Mouse (Mus musculus) heart, embryonic 13.5 days (tissue): Measurements from ENCODE around the gene Des. TPM values are rescaled to one million over a fixed set of nuclear protein-coding genes. Genes with fewer than 3 reads are reported as not detected.

Experiments used
- ATAC-seq: fragments of 200-750 bp; cut with Nextera tagmentation; 2 replicates; pipeline ENCODE4 v1.8.0; 2017; ENCODE audit warnings: moderate TSS enrichment; ENCODE audit not compliant: insufficient number of reproducible peaks, low FRiP score, low TSS enrichment; ENCODE audit errors: extremely low read depth
- H3K27ac ChIP-seq: fragments of 300-500 bp; sonication (generic); replicated peaks from 2 replicates; pipeline ENCODE4 v1.5.1; 2015; ENCODE audit warnings: moderate library complexity, mild to moderate bottlenecking, inconsistent platforms
- H3K27me3 ChIP-seq: fragments of 300-500 bp; sonication (generic); replicated peaks from 2 replicates; pipeline ENCODE4 v1.6.1; 2015; ENCODE audit warnings: mild to moderate bottlenecking, inconsistent platforms
- H3K36me3 ChIP-seq: fragments of 300-500 bp; sonication (generic); 2 replicates; pipeline ENCODE4 v1.6.1; 2015; ENCODE audit warnings: mild to moderate bottlenecking, inconsistent platforms
- H3K4me1 ChIP-seq: fragments of 300-500 bp; sonication (generic); 2 replicates; pipeline ENCODE4 v1.6.1; 2015; ENCODE audit warnings: inconsistent platforms
- H3K4me2 ChIP-seq: fragments of 300-500 bp; sonication (generic); 2 replicates; pipeline ENCODE4 v1.6.1; 2015; ENCODE audit warnings: inconsistent platforms, mild to moderate bottlenecking, moderate library complexity
- H3K4me3 ChIP-seq: fragments of 300-500 bp; sonication (generic); 2 replicates; pipeline ENCODE4 v1.5.1; 2015; ENCODE audit warnings: moderate library complexity, mild to moderate bottlenecking, inconsistent platforms
- H3K9ac ChIP-seq: fragments of 300-500 bp; sonication (generic); 2 replicates; pipeline ENCODE4 v1.6.1; 2015; ENCODE audit warnings: inconsistent platforms, mild to moderate bottlenecking, moderate library complexity
- H3K9me3 ChIP-seq: fragments of 300-500 bp; sonication (generic); 2 replicates; pipeline ENCODE4 v1.6.1; 2016; ENCODE audit warnings: inconsistent platforms
- WGBS: fragments of 180-500 bp; shearing (Covaris S2); methylation state at CpG from one replicate; pipeline ENCODE4 v1.1.7; 2015; ENCODE audit warnings: mixed read lengths; 5-methylcytosine and 5-hydroxymethylcytosine counted together
- polyA plus RNA-seq: library from polyadenylated mRNA; unstranded; fragments of >200 nt; fragmentation: Nextera tagmentation; extraction: Ambion mirVana; gene quantifications from 2 replicates; pipeline ENCODE4 v1.2.1, GENCODE M21; 2015

Des gene
- polyA plus RNA-seq, 1 experiment from 2014 or later: 393 TPM

GRCm38 (mm10) chr1:75406173-75406572 lies 46.0 kb downstream of the Des start:
- Histone ChIP-seq H3K4me3 (no peak overlapping the region), H3K27ac (peak overlapping the region; percentile 95), H3K4me1 (peaks cover 84% of the 10 kb centered on the region), H3K9me3 (no peaks in the 10 kb centered on the region), H3K4me2 (no peak overlapping the region), H3K9ac (no peak overlapping the region; the same call in 1 of the 2 replicates), H3K27me3 (no peaks in the 10 kb centered on the region), H3K36me3 (peaks cover 91% of the 10 kb centered on the region)
- 90% methylated on average over 15 of the region's 15 CpGs for WGBS
- ATAC-seq: no peak

- Histone ChIP-seq H3K9ac (peak overlapping the region; percentile 71), H3K4me3 (no peak overlapping the region), H3K4me2 (no peak overlapping the region), H3K4me1 (peaks cover 76% of the 10 kb centered on the region), H3K36me3 (peaks cover 91% of the 10 kb centered on the region), H3K27me3 (no peaks in the 10 kb centered on the region), H3K27ac (peak overlapping the region; percentile 95), H3K9me3 (no peaks in the 10 kb centered on the region)
- no peak for ATAC-seq
- WGBS: 76% methylated on average over 9 of the region's 9 CpGs
Measured at GRCm38 (mm10) chr1:75407056-75407455, 46.9 kb downstream of the Des start.

GRCm38 (mm10) chr1:75408210-75408609 lies 48.1 kb downstream of the Des start:
- no peaks in the 10 kb centered on the region for H3K9me3 ChIP-seq
- ATAC-seq: peak; percentile 42; the same call in 1 of the 2 replicates
- 23% methylated on average over 4 of the region's 4 CpGs for WGBS
- peak overlapping the region; percentile 71; the same call in 1 of the 2 replicates for H3K9ac ChIP-seq
- peaks cover 91% of the 10 kb centered on the region for H3K36me3 ChIP-seq
- H3K4me3 ChIP-seq: no peak overlapping the region
- peaks cover 73% of the 10 kb centered on the region for H3K4me1 ChIP-seq
- H3K4me2 ChIP-seq: no peak overlapping the region
- no peaks in the 10 kb centered on the region for H3K27me3 ChIP-seq
- H3K27ac ChIP-seq: peak overlapping the region; percentile 95

- peak overlapping the region; percentile 24; the same call in 1 of the 2 replicates for H3K9ac ChIP-seq
- peaks cover 66% of the 10 kb centered on the region for H3K4me1 ChIP-seq
- H3K36me3 ChIP-seq: peaks cover 89% of the 10 kb centered on the region
- no peak for ATAC-seq
- 78% methylated on average over 7 of the region's 7 CpGs for WGBS
- no peaks in the 10 kb centered on the region for H3K27me3 ChIP-seq
- no peak overlapping the region for H3K4me2 ChIP-seq
- H3K9me3 ChIP-seq: no peaks in the 10 kb centered on the region
- no peak overlapping the region for H3K4me3 ChIP-seq
- H3K27ac ChIP-seq: no peak overlapping the region; the same call in 1 of the 2 replicates
Measured at GRCm38 (mm10) chr1:75409950-75410349, 49.8 kb downstream of the Des start.

GRCm38 (mm10) chr1:75412196-75412595 lies 52.1 kb downstream of the Des start:
- ATAC-seq: no peak
- Histone ChIP-seq H3K27me3 (no peaks in the 10 kb centered on the region), H3K4me1 (peaks cover 53% of the 10 kb centered on the region), H3K36me3 (peaks cover 89% of the 10 kb centered on the region), H3K27ac (no peak overlapping the region), H3K9me3 (no peaks in the 10 kb centered on the region), H3K9ac (no peak overlapping the region), H3K4me3 (no peak overlapping the region), H3K4me2 (no peak overlapping the region)
- WGBS: 88% methylated on average over 3 of the region's 3 CpGs

GRCm38 (mm10) chr1:75413749-75414148 lies 53.6 kb downstream of the Des start:
- Histone ChIP-seq H3K4me2 (no peak overlapping the region), H3K27ac (peak overlapping the region; percentile 59), H3K9ac (0 out of 2 replicates have a peak overlapping the region, but pooled peaks have one; percentile 61), H3K4me1 (peaks cover 38% of the 10 kb centered on the region), H3K27me3 (no peaks in the 10 kb centered on the region), H3K4me3 (no peak overlapping the region), H3K36me3 (peaks cover 94% of the 10 kb centered on the region), H3K9me3 (no peaks in the 10 kb centered on the region)
- no peak for ATAC-seq
- WGBS: 51% methylated on average over 3 of the region's 3 CpGs

Other genes with a start within 250 kb of the Des start
- gene Nhej1, start 235.1 kb upstream of the Des start, polyA plus RNA-seq: 7.6 and 7.9 TPM in 2 replicates
- 0.41 and 1.0 TPM in 2 replicates for gene Slc23a3, start 226.4 kb upstream of the Des start, polyA plus RNA-seq
- 36.2 and 39.1 TPM in 2 replicates for gene Cnppd1, start 217.6 kb upstream of the Des start, polyA plus RNA-seq
- 35.2 and 35.9 TPM in 2 replicates for gene Retreg2, start 217.6 kb upstream of the Des start, polyA plus RNA-seq
- 27.2 and 31.7 TPM in 2 replicates for gene Zfand2b, start 191.7 kb upstream of the Des start, polyA plus RNA-seq
- gene Abcb6, start 179.9 kb upstream of the Des start, polyA plus RNA-seq: 14.8 and 17.6 TPM in 2 replicates
- 23.7 and 26.4 TPM in 2 replicates for gene Ankzf1, start 168.2 kb upstream of the Des start, polyA plus RNA-seq
- 28.7 and 30.4 TPM in 2 replicates for gene Atg9a, start 168.1 kb upstream of the Des start, polyA plus RNA-seq
- gene Glb1l, start 149.5 kb upstream of the Des start, polyA plus RNA-seq: 6.9 and 8.2 TPM in 2 replicates
- gene Stk16, start 149.5 kb upstream of the Des start, polyA plus RNA-seq: 81.2 and 96.6 TPM in 2 replicates
- gene Tuba4a, start 140.5 kb upstream of the Des start, polyA plus RNA-seq: 43.3 and 45.1 TPM in 2 replicates
- gene A630095N17Rik, start 128.2 kb upstream of the Des start, polyA plus RNA-seq: not detected in 2 replicates
- 30.5 and 32.6 TPM in 2 replicates for gene Dnajb2, start 123.9 kb upstream of the Des start, polyA plus RNA-seq
- gene Ptprn, start 95.8 kb upstream of the Des start, polyA plus RNA-seq: 0.40 and 0.87 TPM in 2 replicates
- gene Resp18, start 81.9 kb upstream of the Des start, polyA plus RNA-seq: 0.75 TPM in 1 of 2 replicates, not detected in the other
- gene Dnpep, start 42.3 kb upstream of the Des start, polyA plus RNA-seq: 115 and 121 TPM in 2 replicates
- gene Speg, start 15.0 kb downstream of the Des start, polyA plus RNA-seq: 55.1 and 58.8 TPM in 2 replicates
- 70.7 and 73.7 TPM in 2 replicates for gene Gmppa, start 75.6 kb downstream of the Des start, polyA plus RNA-seq
- 0.28 and 0.31 TPM in 2 replicates for gene Asic4, start 90.1 kb downstream of the Des start, polyA plus RNA-seq
- 26.0 and 28.6 TPM in 2 replicates for gene Chpf, start 119.0 kb downstream of the Des start, polyA plus RNA-seq
- 0.43 and 0.49 TPM in 2 replicates for gene Tmem198, start 119.2 kb downstream of the Des start, polyA plus RNA-seq
- gene Obsl1, start 146.1 kb downstream of the Des start, polyA plus RNA-seq: 91.0 and 93.0 TPM in 2 replicates
- gene Inha, start 146.7 kb downstream of the Des start, polyA plus RNA-seq: 5.5 and 6.0 TPM in 2 replicates
- gene Stk11ip, start 161.2 kb downstream of the Des start, polyA plus RNA-seq: 11.3 and 12.6 TPM in 2 replicates
- gene Slc4a3, start 185.9 kb downstream of the Des start, polyA plus RNA-seq: 25.3 and 25.4 TPM in 2 replicates